Mouse (Mus musculus) spleen, adult 2 months (tissue): Measurements from ENCODE around the gene Pigo. TPM values are rescaled to one million over a fixed set of nuclear protein-coding genes. Genes with fewer than 3 reads are reported as not detected.
"Not testable (repeated sequence)": the region's sequence is repeated elsewhere in the genome, so short reads cannot be mapped to it uniquely, and the experiment has no call there.

Experiments used
- DNase-seq, 2 experiments: peaks; one replicate each; pipeline versions ENCODE4 v3.0.0 to v3.0.0-alpha.2; 2012 to 2021; ENCODE audit warnings: low spot score in 2 of 2, low read depth in 1 of 2
- H3K27ac ChIP-seq: fragments of 200-500 bp; 2 replicates; pipeline ENCODE4 v1.5.1; 2012; ENCODE audit warnings: low read length, inconsistent platforms; ENCODE audit not compliant: insufficient read depth
- H3K27me3 ChIP-seq: fragments of 200-500 bp; 2 replicates; pipeline ENCODE4 v1.6.1; 2012; ENCODE audit warnings: mild to moderate bottlenecking, moderate library complexity, low read length, inconsistent platforms; ENCODE audit not compliant: control insufficient read depth, insufficient read depth
- H3K36me3 ChIP-seq: fragments of 200-500 bp; 2 replicates; pipeline ENCODE4 v1.6.1; 2012; ENCODE audit warnings: mild to moderate bottlenecking, low read length, inconsistent platforms; ENCODE audit not compliant: control insufficient read depth, insufficient read depth
- H3K4me1 ChIP-seq: fragments of 200-500 bp; 2 replicates; pipeline ENCODE4 v1.6.1; 2011; ENCODE audit warnings: inconsistent platforms; ENCODE audit not compliant: control insufficient read depth, insufficient read depth, insufficient read length
- H3K4me3 ChIP-seq: fragments of 200-500 bp; 2 replicates; pipeline ENCODE4 v1.5.1; 2011; ENCODE audit warnings: mild to moderate bottlenecking, inconsistent platforms; ENCODE audit not compliant: insufficient read depth, insufficient read length; ENCODE audit errors: extremely low read depth
- CTCF ChIP-seq: fragments of 200-500 bp; IDR thresholded peaks from 2 replicates; pipeline ENCODE4 v1.5.1; 2011; ENCODE audit warnings: mild to moderate bottlenecking, inconsistent platforms; ENCODE audit not compliant: insufficient read depth, insufficient read length, insufficient replicate concordance; ENCODE audit errors: extremely low read depth
- POLR2A ChIP-seq: fragments of 200-500 bp; IDR thresholded peaks from 2 replicates; pipeline ENCODE4 v1.6.1; 2011; ENCODE audit warnings: low read depth, low read length, inconsistent platforms
- WGBS: fragments of 180-500 bp; shearing (Covaris S2); methylation state at CpG from one replicate; pipeline ENCODE4 v1.1.7; 2018; 5-methylcytosine and 5-hydroxymethylcytosine counted together
- polyA plus RNA-seq: library from polyadenylated mRNA; depleted of rRNA; stranded (reverse); fragments of >200 nt; gene quantifications from 2 replicates; pipeline ENCODE4 v1.2.3, GENCODE M21; 2012; rRNA removed

The Pigo gene
- polyA plus RNA-seq, 1 experiment: 25.2 TPM

GRCm38 (mm10) chr4:42988296-42988695 lies 37.3 kb downstream of the Pigo start:
- H3K4me1 ChIP-seq: no peaks in the 10 kb centered on the region
- H3K4me3 ChIP-seq: no peak overlapping the region
- no peaks in the 10 kb centered on the region for H3K27me3 ChIP-seq
- H3K36me3 ChIP-seq: peaks cover 67% of the 10 kb centered on the region
- H3K27ac ChIP-seq: no peak overlapping the region
- TF ChIP-seq CTCF (no peak), POLR2A (no peak)
- 90% methylated on average over 1 of the region's 1 CpGs for WGBS
- DNase-seq: no peak

- not testable (repeated sequence) for H3K4me3 ChIP-seq, H3K27me3 ChIP-seq, DNase-seq, H3K4me1 ChIP-seq, H3K27ac ChIP-seq
- WGBS: 89% methylated on average over 8 of the region's 8 CpGs
- H3K36me3 ChIP-seq: peaks cover 31% of the 10 kb centered on the region
These were observed 45.2 kb downstream of the Pigo start for GRCm38 (mm10) chr4:42980467-42980866.

- 85% methylated on average over 4 of the region's 4 CpGs for WGBS
- no peak for TF ChIP-seq CTCF
- TF ChIP-seq POLR2A: no peak
- no peak overlapping the region for H3K4me3 ChIP-seq
- no peaks in the 10 kb centered on the region for H3K27me3 ChIP-seq
- H3K4me1 ChIP-seq: no peaks in the 10 kb centered on the region
- H3K27ac ChIP-seq: no peak overlapping the region
- H3K36me3 ChIP-seq: peaks cover 13% of the 10 kb centered on the region
- no peak for DNase-seq
These were observed 47.6 kb downstream of the Pigo start for GRCm38 (mm10) chr4:42978062-42978461.

- Histone ChIP-seq H3K4me3 (no peak overlapping the region), H3K4me1 (no peaks in the 10 kb centered on the region), H3K36me3 (0 out of 2 replicates have a peak, but pooled peaks cover 2% of the 10 kb centered on the region), H3K27ac (no peak overlapping the region), H3K27me3 (no peaks in the 10 kb centered on the region)
- no peak for DNase-seq
- WGBS: 90% methylated on average over 5 of the region's 5 CpGs
- TF ChIP-seq CTCF (no peak), POLR2A (no peak)
These were observed 51.8 kb downstream of the Pigo start for GRCm38 (mm10) chr4:42973868-42974267.

- no peak for TF ChIP-seq POLR2A
- no peak for TF ChIP-seq CTCF
- Histone ChIP-seq H3K27me3 (no peaks in the 10 kb centered on the region), H3K4me1 (no peaks in the 10 kb centered on the region), H3K4me3 (no peak overlapping the region), H3K27ac (no peak overlapping the region), H3K36me3 (no peaks in the 10 kb centered on the region)
- WGBS: 93% methylated on average over 4 of the region's 4 CpGs
- DNase-seq: no peak
These were observed 52.7 kb downstream of the Pigo start for GRCm38 (mm10) chr4:42972952-42973351.

- DNase-seq: no peak
- WGBS: 91% methylated on average over 4 of the region's 4 CpGs
- TF ChIP-seq CTCF: no peak
- H3K27me3 ChIP-seq: no peaks in the 10 kb centered on the region
- no peak within 1 kb of the TSS for H3K4me3 ChIP-seq
- H3K36me3 ChIP-seq: no peaks in the 10 kb centered on the region
- H3K4me1 ChIP-seq: peaks cover 7% of the 10 kb centered on the region; the same call in 1 of the 2 replicates
- H3K27ac ChIP-seq: no peak within 1 kb of the TSS
These were observed 56.3 kb downstream of the Pigo start, which contains the start of gene 1700022I11Rik for GRCm38 (mm10) chr4:42969304-42969703. Gene 1700022I11Rik (plus strand): TSS chr4:42969604.

Other genes with a start within 250 kb of the Pigo start
- 0.05 TPM in 1 of 2 replicates, not detected in the other for gene Fam205a1, start 171.9 kb downstream of the Pigo start, polyA plus RNA-seq
- not detected in 2 replicates for gene Gm12394, start 169.0 kb downstream of the Pigo start, polyA plus RNA-seq
- gene Fam205c, start 151.6 kb downstream of the Pigo start, polyA plus RNA-seq: not detected in 2 replicates
- 1.1 and 1.5 TPM in 2 replicates for gene Phf24, start 109.2 kb downstream of the Pigo start, polyA plus RNA-seq
- gene Dnajb5, start 76.0 kb downstream of the Pigo start, polyA plus RNA-seq: 12.2 and 15.1 TPM in 2 replicates
- not detected in 2 replicates for gene 1700022I11Rik, start 56.2 kb downstream of the Pigo start, polyA plus RNA-seq
- 68.4 and 76.1 TPM in 2 replicates for gene Vcp, start 25.3 kb downstream of the Pigo start, polyA plus RNA-seq
- gene Fancg, start 15.3 kb downstream of the Pigo start, polyA plus RNA-seq: 13.5 and 16.7 TPM in 2 replicates
- 42.8 and 47.0 TPM in 2 replicates for gene Stoml2, start 5.9 kb upstream of the Pigo start, polyA plus RNA-seq
- 21.1 and 28.2 TPM in 2 replicates for gene Fam214b, start 20.4 kb upstream of the Pigo start, polyA plus RNA-seq
- 0.65 and 0.92 TPM in 2 replicates for gene Unc13b, start 33.1 kb upstream of the Pigo start, polyA plus RNA-seq
- gene Atp8b5, start 241.3 kb upstream of the Pigo start, polyA plus RNA-seq: 0.06 and 0.07 TPM in 2 replicates